Mouse (Mus musculus): Measurements from ENCODE around the gene Cygb. TPM values are rescaled to one million over a fixed set of nuclear protein-coding genes. Genes with fewer than 3 reads are reported as not detected.
"Not testable (repeated sequence)": the region's sequence is repeated elsewhere in the genome, so short reads cannot be mapped to it uniquely, and the experiment has no call there.

Gene Cygb
- polyA plus RNA-seq, 1 experiment from 2014 or later: 6.9 TPM

DNA sequence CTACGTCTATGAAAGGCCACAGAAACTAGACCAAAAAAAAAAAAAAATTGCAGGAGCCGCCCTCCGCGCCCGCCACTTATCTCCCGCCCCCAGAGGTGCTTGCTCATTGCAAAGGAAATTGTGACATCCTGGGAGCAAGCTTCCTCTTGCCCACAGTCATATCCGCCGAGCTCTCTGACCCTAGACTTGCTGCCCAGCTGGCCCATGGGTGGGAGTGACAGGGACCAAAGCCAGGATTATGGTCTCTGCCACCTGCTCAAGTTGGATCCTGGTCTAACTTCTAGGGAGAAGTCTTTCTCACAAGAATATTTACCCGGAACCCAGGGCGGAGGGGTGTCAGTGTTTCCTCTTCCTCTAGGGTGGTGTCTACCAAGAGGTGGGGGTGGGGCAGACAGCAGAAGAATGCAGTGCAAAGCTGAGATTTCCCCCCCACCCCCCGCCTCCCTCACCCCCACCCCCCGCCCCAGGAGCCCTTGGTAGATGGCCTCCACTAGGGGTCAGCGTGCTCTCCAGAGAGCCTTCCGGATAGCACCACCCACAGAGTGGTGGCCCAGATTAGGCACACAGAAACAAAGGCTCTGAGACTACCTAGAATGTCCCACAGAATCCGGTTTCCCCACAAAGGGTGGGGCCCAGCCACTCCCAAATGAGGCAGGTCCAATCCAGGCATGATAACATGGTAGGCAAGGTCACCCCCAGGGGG is 38.2 kb downstream of the Cygb start:
- ATAC-seq (ENCODE audit: low FRiP score, low read depth): no peak
- 60% methylated on average over 15 of the region's 15 CpGs for WGBS

DNA sequence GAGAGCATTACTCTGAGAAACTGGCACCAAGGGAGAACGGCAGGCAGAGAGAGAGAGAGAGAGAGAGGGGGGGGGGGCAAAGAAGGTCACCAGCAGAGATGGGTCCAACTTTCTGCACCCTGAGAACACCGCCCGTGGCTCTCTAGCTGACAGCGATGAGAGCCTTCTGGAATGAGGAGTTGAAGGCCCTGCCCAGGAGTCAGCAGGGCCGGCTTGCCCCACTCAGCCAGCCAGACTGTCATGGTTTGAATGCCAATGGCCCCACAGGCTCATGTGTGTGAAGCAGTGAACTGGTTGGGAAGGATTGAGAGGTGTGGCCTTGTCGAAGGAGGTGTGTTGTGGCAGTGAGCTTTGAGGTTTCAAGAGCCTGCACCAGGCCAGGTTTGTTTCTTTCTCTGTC is 40.9 kb downstream of the Cygb start:
- Histone ChIP-seq H3K4me2 (replicated peaks) (no peak overlapping the region), H3K4me3 (no peak overlapping the region), H3K9ac (no peak overlapping the region), H3K27me3 (replicated peaks) (no peaks in the 10 kb centered on the region), H3K9me3 (no peaks in the 10 kb centered on the region), H3K36me3 (no peaks in the 10 kb centered on the region), H3K4me1 (peaks cover 12% of the 10 kb centered on the region; the same call in 1 of the 2 replicates), H3K27ac (no peak overlapping the region)
- ATAC-seq (ENCODE audit: low FRiP score, low read depth): no peak
- 89% methylated on average over 6 of the region's 6 CpGs for WGBS

More for the DNA sequence above, 38.2 kb downstream of the Cygb start:
- Histone ChIP-seq H3K36me3 (no peaks in the 10 kb centered on the region), H3K4me2 (replicated peaks) (no peak overlapping the region), H3K27me3 (replicated peaks) (no peaks in the 10 kb centered on the region), H3K4me3 (no peak overlapping the region), H3K9me3 (no peaks in the 10 kb centered on the region), H3K9ac (no peak overlapping the region), H3K27ac (no peak overlapping the region), H3K4me1 (peaks cover 31% of the 10 kb centered on the region)

- Histone ChIP-seq H3K27me3 (replicated peaks) (no peaks in the 10 kb centered on the region), H3K27ac (no peak overlapping the region), H3K4me3 (no peak overlapping the region), H3K4me1 (peaks cover 10% of the 10 kb centered on the region; the same call in 1 of the 2 replicates), H3K9me3 (no peaks in the 10 kb centered on the region), H3K9ac (no peak overlapping the region), H3K36me3 (no peaks in the 10 kb centered on the region), H3K4me2 (replicated peaks) (no peak overlapping the region)
- ATAC-seq (ENCODE audit: low FRiP score, low read depth): no peak
- 91% methylated on average over 1 of the region's 1 CpGs for WGBS
These were observed 41.6 kb downstream of the Cygb start for GRCm38 (mm10) chr11:116612554-116612953.

- Histone ChIP-seq H3K9ac (no peak overlapping the region), H3K9me3 (no peaks in the 10 kb centered on the region), H3K27ac (no peak overlapping the region), H3K4me2 (replicated peaks) (no peak overlapping the region), H3K4me3 (no peak overlapping the region), H3K27me3 (replicated peaks) (no peaks in the 10 kb centered on the region), H3K36me3 (no peaks in the 10 kb centered on the region), H3K4me1 (peaks cover 8% of the 10 kb centered on the region; the same call in 1 of the 2 replicates)
- no peak for ATAC-seq (ENCODE audit: low FRiP score, low read depth)
- 90% methylated on average over 9 of the region's 9 CpGs for WGBS
These were observed 42.2 kb downstream of the Cygb start for GRCm38 (mm10) chr11:116611883-116612282.

DNA sequence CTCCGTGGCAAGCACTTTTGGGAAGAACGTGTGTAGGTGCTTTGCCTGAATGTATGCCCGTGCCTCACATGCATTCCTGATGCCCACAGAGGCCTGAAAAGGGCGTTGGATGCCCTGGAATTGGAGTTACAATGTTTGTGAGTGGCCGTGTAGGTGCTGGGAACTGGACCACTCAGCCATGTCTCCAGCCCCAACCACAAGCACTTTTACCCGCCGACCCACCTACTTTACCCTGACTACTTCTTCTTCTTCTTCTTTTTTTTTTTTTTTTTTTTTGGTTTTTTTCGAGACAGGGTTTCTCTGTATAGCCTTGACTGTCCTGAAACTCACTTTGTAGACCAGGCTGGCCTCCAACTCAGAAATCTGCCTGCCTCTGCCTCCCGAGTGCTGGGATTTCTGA is 42.9 kb downstream of the Cygb start:
- not testable (repeated sequence) for H3K27ac ChIP-seq; H3K36me3 ChIP-seq; H3K4me3 ChIP-seq; H3K4me2 ChIP-seq (replicated peaks); H3K27me3 ChIP-seq (replicated peaks); H3K9me3 ChIP-seq; ATAC-seq (ENCODE audit: low FRiP score, low read depth); H3K4me1 ChIP-seq; H3K9ac ChIP-seq
- 86% methylated on average over 9 of the region's 9 CpGs for WGBS

DNA sequence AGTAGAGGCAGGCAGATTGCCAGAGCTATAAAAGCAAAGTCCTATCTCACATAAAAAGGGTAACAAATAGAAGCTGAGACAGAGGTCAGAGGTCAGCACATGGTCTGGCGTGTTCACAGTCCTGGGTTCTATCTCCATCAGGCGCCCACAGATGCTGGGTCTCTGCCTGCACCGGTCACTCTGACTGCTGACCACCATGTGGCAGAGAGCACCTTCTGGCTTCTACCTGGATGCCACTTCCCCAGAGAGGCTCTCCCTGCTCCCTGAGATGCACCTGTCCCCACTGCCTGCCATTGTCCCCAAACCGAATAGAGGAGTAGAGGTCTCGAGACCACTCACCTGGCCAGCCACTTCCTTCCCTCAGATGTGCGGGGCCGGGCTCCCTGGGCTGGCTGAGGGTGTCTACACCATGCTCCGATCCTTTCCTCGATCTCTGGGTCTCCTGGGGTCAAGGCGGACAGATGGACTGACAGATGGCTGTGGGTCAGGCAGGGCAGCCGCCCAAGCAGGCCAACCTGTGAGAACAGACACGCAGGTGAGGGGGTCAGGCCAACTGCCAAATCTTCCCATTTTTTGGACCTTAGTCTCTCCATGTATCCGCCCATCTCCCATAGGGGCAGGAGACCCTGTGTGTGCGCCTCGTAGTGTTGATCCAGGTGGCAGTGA is 44.0 kb downstream of the Cygb start:
- Histone ChIP-seq H3K9ac (no peak overlapping the region), H3K9me3 (no peaks in the 10 kb centered on the region), H3K27ac (no peak overlapping the region), H3K36me3 (no peaks in the 10 kb centered on the region; the same call in 1 of the 2 replicates), H3K4me3 (no peak overlapping the region), H3K27me3 (replicated peaks) (no peaks in the 10 kb centered on the region), H3K4me1 (no peaks in the 10 kb centered on the region), H3K4me2 (replicated peaks) (no peak overlapping the region)
- WGBS: 83% methylated on average over 15 of the region's 15 CpGs
- ATAC-seq (ENCODE audit: low FRiP score, low read depth): no peak

GRCm38 (mm10) chr11:116607717-116608116 is 46.4 kb downstream of the Cygb start:
- no peak for ATAC-seq (ENCODE audit: low FRiP score, low read depth)
- Histone ChIP-seq H3K9me3 (no peaks in the 10 kb centered on the region), H3K27me3 (replicated peaks) (no peaks in the 10 kb centered on the region), H3K27ac (no peak overlapping the region), H3K9ac (no peak overlapping the region), H3K36me3 (no peaks in the 10 kb centered on the region; the same call in 1 of the 2 replicates), H3K4me1 (no peaks in the 10 kb centered on the region), H3K4me2 (replicated peaks) (no peak overlapping the region), H3K4me3 (no peak overlapping the region)
- 97% methylated on average over 3 of the region's 3 CpGs for WGBS

DNA sequence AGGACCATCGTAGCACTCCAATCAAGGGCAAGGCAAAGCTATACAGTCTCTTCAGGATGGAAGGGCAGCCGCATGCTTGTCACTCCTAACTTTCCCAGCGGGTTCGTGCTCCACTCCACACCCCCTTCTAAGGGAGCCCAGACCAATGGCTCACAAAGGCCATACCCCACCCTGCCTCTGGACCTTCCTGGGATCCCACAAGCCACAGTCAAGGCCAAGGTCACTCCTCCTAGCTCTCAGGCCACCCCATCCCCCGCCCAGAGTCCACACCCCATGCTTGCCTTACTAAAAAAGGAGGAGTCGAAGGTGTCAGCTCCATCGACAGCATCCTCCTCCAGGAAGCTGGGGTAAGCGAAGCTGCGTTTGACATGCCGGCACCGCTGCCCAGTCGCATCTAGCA is 50.0 kb downstream of the Cygb start:
- 91% methylated on average over 12 of the region's 12 CpGs for WGBS
- H3K9ac ChIP-seq: no peak overlapping the region
- no peaks in the 10 kb centered on the region for H3K27me3 ChIP-seq (replicated peaks)

DNA sequence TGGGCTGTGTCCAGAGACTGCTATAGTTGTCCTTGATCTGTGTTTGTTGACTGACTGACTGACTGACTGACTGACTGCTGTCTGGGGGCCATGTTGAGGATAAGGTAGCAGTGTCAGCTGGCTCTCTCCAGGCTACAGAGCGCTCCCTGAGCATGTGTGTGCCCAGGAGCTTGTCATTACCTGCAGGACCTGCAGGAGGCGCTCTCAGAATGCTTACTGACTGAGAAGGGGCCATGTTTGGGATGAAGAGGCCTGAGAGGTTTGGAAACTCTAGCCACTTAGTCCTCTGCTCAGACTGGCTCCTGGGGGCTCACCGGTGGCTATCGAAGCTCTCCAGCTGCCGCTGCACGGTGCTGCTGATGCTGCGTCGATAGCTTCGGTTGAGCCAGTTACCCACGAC is 50.8 kb downstream of the Cygb start:
- H3K4me1 ChIP-seq: no peaks in the 10 kb centered on the region
- no peaks in the 10 kb centered on the region; the same call in 1 of the 2 replicates for H3K36me3 ChIP-seq
- no peak for ATAC-seq (ENCODE audit: low FRiP score, low read depth)
- no peaks in the 10 kb centered on the region for H3K9me3 ChIP-seq
- H3K9ac ChIP-seq: no peak overlapping the region
- no peaks in the 10 kb centered on the region for H3K27me3 ChIP-seq (replicated peaks)
- WGBS: 90% methylated on average over 10 of the region's 10 CpGs
- no peak overlapping the region for H3K4me3 ChIP-seq
- H3K4me2 ChIP-seq (replicated peaks): no peak overlapping the region
- no peak overlapping the region for H3K27ac ChIP-seq

More for the DNA sequence above, 50.0 kb downstream of the Cygb start:
- H3K9me3 ChIP-seq: no peaks in the 10 kb centered on the region
- ATAC-seq (ENCODE audit: low FRiP score, low read depth): no peak
- no peak overlapping the region for H3K27ac ChIP-seq
- no peak overlapping the region for H3K4me3 ChIP-seq
- H3K4me2 ChIP-seq (replicated peaks): no peak overlapping the region
- no peaks in the 10 kb centered on the region for H3K4me1 ChIP-seq
- no peaks in the 10 kb centered on the region; the same call in 1 of the 2 replicates for H3K36me3 ChIP-seq

DNA sequence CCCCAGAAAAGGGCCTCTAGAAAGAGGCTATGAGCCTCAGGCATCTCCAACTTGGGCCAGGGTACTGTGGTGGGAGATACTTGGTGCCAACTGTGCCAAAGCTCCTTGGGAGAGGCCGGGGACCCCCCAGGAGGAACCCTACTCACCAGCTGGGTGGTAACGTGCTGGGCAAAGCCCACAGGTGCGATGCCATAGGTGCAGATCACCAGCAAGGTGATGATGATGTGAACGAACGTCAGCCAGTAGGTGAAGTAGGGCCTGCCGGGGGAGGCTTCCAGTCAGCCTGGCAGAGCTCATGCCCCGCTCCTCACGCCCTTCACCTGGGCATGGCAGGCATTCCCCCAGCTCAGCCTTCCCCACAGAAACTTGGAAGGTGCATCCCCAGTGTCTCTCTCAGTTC is 52.1 kb downstream of the Cygb start:
- ATAC-seq (ENCODE audit: low FRiP score, low read depth): no peak
- WGBS: 91% methylated on average over 8 of the region's 8 CpGs
- no peak overlapping the region for H3K4me2 ChIP-seq (replicated peaks)
- H3K36me3 ChIP-seq: no peaks in the 10 kb centered on the region; the same call in 1 of the 2 replicates
- no peak overlapping the region for H3K9ac ChIP-seq
- no peaks in the 10 kb centered on the region for H3K27me3 ChIP-seq (replicated peaks)
- no peaks in the 10 kb centered on the region for H3K4me1 ChIP-seq
- no peak overlapping the region for H3K4me3 ChIP-seq
- no peaks in the 10 kb centered on the region for H3K9me3 ChIP-seq
- no peak overlapping the region for H3K27ac ChIP-seq

DNA sequence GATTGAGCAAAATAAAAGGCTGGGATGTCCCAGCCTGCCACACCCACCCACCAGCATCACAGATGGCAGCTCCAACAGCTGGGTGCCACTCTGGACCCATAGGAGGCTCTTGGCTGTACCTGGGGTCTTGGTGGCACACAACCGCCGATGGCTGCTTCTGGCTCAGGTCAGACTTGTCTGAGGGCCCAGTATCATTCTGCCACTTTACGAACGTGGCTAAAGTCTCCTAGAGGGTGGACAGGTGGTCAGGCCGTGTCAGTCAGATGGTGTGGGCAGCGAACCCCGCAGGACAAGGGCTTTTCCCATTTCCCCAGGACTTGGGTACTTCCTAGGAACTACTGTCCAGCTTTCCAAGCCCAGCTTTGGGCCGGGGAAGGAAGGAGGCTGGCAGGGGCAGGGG is 52.9 kb downstream of the Cygb start:
- Histone ChIP-seq H3K4me3 (no peak overlapping the region), H3K27me3 (replicated peaks) (no peaks in the 10 kb centered on the region), H3K36me3 (no peaks in the 10 kb centered on the region; the same call in 1 of the 2 replicates), H3K4me1 (no peaks in the 10 kb centered on the region), H3K4me2 (replicated peaks) (no peak overlapping the region), H3K9me3 (no peaks in the 10 kb centered on the region), H3K27ac (no peak overlapping the region), H3K9ac (no peak overlapping the region)
- no peak for ATAC-seq (ENCODE audit: low FRiP score, low read depth)
- WGBS: 92% methylated on average over 8 of the region's 8 CpGs

GRCm38 (mm10) chr11:116599230-116599629 is 54.9 kb downstream of the Cygb start:
- Histone ChIP-seq H3K36me3 (no peaks in the 10 kb centered on the region), H3K9ac (no peak overlapping the region), H3K4me1 (no peaks in the 10 kb centered on the region), H3K9me3 (no peaks in the 10 kb centered on the region), H3K27me3 (replicated peaks) (no peaks in the 10 kb centered on the region), H3K27ac (no peak overlapping the region), H3K4me3 (no peak overlapping the region), H3K4me2 (replicated peaks) (no peak overlapping the region)
- 92% methylated on average over 15 of the region's 15 CpGs for WGBS
- no peak for ATAC-seq (ENCODE audit: low FRiP score, low read depth)

DNA sequence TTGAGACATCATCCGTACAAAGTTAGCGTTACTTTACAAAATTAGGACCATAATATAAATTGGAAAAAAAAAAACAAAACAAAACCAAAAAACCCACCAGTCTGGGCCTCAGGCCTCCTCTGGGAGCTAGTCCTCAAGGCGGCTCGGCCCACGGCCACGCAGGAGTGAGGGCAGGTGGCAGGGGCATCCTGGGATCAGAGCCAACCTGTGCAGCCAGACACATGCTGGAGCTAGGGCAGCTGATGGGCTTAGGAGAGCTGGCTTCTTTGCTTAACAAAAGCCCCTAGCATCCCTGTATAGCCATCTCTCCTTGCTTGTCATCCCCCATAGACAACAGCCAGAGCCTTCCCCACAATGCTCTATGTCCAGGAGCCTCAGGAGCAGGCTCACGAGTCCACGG is 55.9 kb downstream of the Cygb start:
- WGBS: 89% methylated on average over 8 of the region's 8 CpGs
- Histone ChIP-seq H3K4me1 (no peaks in the 10 kb centered on the region), H3K27me3 (replicated peaks) (no peaks in the 10 kb centered on the region), H3K4me2 (replicated peaks) (no peak overlapping the region), H3K9me3 (no peaks in the 10 kb centered on the region), H3K36me3 (no peaks in the 10 kb centered on the region), H3K27ac (no peak overlapping the region), H3K4me3 (no peak overlapping the region), H3K9ac (no peak overlapping the region)
- no peak for ATAC-seq (ENCODE audit: low FRiP score, low read depth)
